Mouse (Mus musculus): ENCODE results near the gene Pgghg.
A peak's percentile ranks its signal among the peaks of the same experiment; 100 is the strongest.

The Pgghg gene

DNA sequence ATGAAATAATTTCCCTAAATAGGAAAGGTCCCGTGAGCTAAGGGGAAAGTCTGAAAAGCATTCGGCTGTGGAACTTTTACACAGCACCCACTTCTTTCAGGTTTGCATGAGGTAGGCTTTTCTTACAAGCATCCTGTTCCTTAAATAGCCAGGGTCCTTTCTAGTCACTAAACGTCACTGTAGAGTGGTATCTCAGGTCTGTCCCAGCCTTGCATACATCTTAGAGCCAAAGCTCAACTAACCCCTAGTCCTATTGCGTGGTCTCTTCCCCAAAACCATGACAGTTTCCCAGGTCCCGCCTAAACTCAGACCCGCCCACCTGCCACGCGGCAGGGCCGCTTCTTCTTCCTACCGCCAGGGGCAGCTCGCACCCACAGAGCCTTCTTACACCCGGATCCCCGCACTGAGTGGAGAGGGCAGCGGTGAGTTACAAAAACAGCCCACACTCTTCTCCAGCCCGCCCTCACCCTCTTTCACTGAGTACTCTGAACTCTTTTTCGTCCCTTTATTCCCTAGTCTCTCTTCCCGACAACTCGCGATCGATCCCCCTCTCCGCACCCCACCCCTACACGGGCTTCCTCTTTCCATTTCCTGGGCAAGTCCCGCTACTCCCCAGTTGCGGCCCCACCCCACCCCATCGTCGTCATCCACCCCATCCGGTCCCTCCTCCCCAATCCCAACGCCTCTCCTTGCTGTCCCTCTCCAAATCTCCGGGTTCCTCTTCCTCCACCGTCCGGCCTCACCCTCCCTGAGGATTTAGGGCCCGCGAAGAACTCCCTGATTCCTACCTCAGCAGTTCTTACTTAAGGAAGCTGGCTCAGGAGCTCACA lies at the start of gene Pgghg:
Pgghg (plus strand) TSS at position 170 of the 830 bp plus-strand sequence.
- DNase-seq (ENCODE audit: low spot score in 2 of 2), result peak; percentile 76 to 88

DNA sequence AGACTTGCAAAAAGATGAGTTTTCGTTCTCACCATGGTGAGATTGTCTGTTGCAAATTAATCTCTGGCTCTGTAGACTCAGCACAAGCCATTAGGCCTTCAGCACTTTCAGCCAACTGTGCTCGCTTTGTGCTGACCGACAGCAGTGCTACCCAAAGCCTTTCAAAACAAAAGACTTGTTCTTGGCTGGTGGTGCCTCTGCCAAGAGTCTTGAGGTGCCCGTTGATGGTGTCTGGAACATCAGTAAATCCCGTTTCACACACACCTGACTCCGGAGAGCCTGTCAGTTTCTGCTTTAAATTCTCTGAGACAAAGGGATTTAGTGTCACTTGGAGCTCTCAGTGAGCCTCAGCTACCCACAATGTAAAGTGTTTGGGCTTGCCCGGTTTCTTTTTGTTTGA lies 47.2 kb upstream of the Pgghg start:
- DNase-seq (ENCODE audit: low spot score in 2 of 2), result no peak

- DNase-seq (ENCODE audit: low spot score in 2 of 2), result no peak
These were observed 46.6 kb upstream of the Pgghg start for GRCm38 (mm10) chr7:140894611-140895010.

- no peak for DNase-seq (ENCODE audit: low spot score in 2 of 2)
These were observed 43.3 kb upstream of the Pgghg start for GRCm38 (mm10) chr7:140897863-140898262.

DNA sequence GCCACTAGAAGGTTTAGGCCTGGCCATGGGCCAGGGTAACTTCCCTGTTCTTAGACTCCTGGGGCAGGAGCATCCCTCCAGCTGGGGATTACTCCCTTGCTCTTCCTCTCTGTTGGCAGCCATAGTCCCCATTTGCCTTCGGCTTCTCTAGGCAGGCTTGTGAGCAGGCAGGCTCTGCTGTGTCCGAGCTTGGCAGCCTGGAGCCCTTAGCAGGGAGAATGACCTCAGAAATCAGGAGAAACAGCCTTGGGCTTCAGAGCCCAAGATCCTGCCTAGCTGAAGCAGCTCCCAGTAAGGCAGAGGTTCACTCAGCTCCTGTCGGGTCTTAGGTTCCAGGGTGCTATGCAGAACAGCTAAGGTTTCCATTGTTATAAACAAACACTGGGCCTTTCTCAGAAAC lies 42.1 kb upstream of the Pgghg start:
- DNase-seq (ENCODE audit: low spot score in 2 of 2), result no peak

DNA sequence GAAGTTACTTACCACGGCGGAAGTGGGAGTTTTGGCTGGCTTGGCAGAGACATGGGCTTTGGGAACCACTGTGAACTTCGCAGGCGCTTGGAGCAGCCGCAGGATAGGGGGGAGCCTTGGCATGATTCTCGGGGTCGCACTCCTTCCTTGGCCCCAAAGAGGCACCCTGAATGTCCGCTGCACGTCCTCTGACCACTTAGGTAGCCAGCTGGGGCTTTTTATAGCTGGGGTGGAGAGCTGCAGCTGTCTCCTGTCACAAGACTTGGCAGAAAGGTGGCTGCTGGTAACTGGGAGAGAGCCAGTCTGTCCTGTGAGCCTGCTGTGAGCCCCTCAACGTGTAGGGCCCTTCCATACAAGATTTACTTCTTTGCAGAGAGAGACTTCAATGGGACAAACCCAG lies 41.0 kb upstream of the Pgghg start, which contains the start of gene Cox8b:
Cox8b (minus strand) TSS at position 227 of the 400 bp plus-strand sequence.
- no peak for DNase-seq (ENCODE audit: low spot score in 2 of 2)

DNA sequence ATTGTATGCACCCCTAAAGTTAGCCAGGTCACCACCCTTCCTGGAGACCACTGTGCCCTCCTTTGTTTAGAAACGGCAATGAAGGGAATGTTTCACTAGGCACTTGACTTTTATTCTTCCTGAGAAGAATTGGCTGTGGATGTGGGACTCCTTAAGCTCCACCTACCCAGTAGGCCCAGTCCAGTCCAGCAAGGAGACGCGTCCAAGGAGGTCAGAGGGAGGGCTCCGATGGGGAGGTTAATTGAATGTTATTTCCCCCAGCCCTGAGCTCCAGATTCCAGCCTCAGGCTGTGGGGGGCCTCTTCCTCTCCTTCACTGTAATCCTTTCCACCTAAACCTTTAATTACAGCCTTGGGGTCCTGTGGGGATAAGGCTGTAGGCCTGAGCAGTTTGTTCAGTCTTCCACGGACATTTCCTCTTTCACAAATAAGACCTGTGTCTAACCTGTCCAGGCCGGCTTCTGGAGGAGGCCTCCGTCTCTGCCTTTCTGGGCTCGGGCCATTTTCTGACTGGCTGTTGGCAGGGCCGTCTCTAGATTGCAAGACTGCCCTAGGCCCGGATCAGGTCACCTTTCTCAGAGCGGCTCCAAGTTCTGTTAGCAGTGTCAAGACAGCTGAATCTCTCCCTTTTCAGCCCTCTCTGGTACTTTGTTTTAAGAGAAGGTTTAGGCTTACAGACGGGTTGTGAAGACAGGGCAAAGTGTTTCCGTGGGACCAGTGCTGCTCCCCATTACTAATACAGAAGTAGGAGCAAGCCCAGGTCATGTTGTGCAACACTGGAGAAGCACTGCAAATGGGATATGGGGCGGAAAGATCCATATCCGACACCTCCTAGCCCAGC lies 38.9 kb upstream of the Pgghg start:
- peak in 1 of 2 experiments; percentile 44 for DNase-seq (ENCODE audit: low spot score in 2 of 2)

DNA sequence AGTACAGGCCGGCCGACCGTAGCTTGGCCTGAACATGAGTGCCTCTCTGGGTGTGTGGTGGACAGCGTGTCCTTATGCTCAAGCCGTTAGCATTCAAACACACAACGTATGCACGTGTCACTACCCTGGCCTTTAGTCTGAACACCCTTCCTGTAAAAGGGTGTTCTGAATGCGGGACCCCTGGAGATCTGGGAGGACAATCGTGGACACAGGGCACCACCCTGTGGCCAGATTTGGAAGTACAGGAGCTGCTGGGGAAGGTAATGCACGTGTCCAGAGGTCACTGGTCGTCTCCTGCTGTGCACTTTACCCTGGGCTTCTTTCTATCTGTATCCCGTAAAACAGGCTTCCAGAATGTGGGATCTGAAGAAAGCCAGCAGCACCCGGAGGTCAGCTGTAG lies 38.0 kb upstream of the Pgghg start:
- DNase-seq (ENCODE audit: low spot score in 2 of 2), result peak; percentile 66 to 76

GRCm38 (mm10) chr7:140905642-140906081 lies 35.5 kb upstream of the Pgghg start:
- DNase-seq (ENCODE audit: low spot score in 2 of 2), result no peak

DNA sequence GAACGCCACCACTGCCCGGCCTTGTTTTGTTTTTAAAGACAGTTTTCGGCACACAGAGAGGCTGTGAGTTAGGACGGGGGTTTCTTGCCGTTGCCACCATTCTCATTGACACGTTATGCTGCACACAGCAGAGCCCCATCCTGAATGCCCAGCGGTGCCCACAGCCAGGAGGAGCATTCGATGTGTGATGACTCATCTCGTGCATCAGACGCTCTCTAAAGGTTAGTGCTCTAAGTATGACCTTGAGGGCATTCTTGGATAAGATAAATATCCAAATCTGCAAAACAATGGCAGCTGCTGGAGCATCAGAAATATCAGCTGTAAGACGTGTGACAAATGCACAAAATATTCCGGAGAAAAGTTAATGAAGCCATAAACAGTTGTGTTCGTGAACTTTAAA lies 34.1 kb upstream of the Pgghg start:
- no peak for DNase-seq (ENCODE audit: low spot score in 2 of 2)

DNA sequence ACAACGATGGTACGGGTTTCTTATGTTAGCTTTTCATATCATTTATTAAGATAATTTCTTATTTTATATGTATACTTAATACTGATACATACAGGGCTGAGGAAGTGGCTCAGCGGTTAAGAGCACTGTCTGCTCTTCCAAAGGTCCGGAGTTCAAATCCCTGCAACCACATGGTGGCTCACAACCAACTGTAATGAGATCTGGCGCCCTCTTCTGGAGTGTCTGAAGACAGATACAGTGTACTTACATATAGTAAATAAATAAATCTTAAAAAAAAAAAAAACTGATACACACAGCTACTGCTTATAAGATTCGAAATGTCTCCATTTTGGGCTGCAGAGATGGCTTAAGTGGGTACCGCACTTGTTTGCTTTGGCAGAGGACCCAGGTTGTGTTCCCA lies 33.5 kb upstream of the Pgghg start:
- DNase-seq (ENCODE audit: low spot score in 2 of 2), result no peak

DNA sequence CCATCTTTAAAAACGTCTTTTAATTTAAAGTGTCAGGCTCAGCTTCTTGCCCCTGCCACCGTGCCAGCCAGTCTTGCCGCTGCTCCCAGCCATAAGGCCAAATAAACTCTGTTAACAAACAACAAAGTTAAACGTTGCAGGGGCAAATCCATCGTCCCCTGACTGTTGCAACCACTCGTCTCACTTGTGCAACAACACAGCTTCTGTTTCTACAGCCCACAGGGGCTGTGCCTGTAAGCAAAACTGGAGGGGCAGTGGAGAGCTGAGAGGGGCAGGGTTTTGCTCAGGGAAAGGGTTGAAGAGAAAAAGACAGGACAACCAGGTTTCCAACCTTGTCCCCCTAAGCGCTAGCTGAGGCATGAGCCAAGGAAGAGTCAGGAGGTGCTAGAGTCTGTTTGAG lies 33.0 kb upstream of the Pgghg start:
- DNase-seq (ENCODE audit: low spot score in 2 of 2), result no peak

DNA sequence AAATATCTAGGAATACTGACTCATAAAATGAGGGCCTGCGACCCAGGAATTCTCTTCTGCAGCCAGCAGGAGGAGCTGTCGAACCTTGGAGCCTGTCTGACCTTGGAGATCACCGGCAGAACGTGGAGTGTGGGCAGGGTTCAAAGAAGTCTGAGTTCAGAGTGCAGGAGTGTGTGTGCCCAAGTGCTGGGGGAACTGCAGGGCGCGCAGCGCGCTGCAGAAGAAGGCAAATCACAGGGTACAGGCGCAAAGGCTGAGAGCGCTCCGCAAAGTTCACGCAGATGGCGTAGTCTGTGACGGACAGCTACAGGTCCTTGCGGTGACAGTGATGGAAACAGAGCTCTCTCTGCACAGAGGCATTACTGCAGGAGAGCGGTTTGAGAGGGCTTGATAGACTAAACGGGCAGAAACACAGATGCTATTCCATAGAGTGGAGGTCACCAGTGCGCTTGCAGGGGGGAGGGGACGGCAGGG lies 32.5 kb upstream of the Pgghg start:
- peak; percentile 69 to 79 for DNase-seq (ENCODE audit: low spot score in 2 of 2)

GRCm38 (mm10) chr7:140912293-140912692 lies 28.9 kb upstream of the Pgghg start:
- DNase-seq (ENCODE audit: low spot score in 2 of 2), result no peak

- no peak for DNase-seq (ENCODE audit: low spot score in 2 of 2)
These were observed 28.2 kb upstream of the Pgghg start for GRCm38 (mm10) chr7:140912846-140913482.

GRCm38 (mm10) chr7:140914031-140914690 lies 27.0 kb upstream of the Pgghg start:
- DNase-seq (ENCODE audit: low spot score in 2 of 2), result no peak

GRCm38 (mm10) chr7:140919911-140920310 lies 21.3 kb upstream of the Pgghg start:
- no peak for DNase-seq (ENCODE audit: low spot score in 2 of 2)

GRCm38 (mm10) chr7:140920418-140921029 lies 20.7 kb upstream of the Pgghg start, which contains the start of gene Nlrp6:
Gene Nlrp6 (plus strand): TSS chr7:140920902.
- no peak for DNase-seq (ENCODE audit: low spot score in 2 of 2)

DNA sequence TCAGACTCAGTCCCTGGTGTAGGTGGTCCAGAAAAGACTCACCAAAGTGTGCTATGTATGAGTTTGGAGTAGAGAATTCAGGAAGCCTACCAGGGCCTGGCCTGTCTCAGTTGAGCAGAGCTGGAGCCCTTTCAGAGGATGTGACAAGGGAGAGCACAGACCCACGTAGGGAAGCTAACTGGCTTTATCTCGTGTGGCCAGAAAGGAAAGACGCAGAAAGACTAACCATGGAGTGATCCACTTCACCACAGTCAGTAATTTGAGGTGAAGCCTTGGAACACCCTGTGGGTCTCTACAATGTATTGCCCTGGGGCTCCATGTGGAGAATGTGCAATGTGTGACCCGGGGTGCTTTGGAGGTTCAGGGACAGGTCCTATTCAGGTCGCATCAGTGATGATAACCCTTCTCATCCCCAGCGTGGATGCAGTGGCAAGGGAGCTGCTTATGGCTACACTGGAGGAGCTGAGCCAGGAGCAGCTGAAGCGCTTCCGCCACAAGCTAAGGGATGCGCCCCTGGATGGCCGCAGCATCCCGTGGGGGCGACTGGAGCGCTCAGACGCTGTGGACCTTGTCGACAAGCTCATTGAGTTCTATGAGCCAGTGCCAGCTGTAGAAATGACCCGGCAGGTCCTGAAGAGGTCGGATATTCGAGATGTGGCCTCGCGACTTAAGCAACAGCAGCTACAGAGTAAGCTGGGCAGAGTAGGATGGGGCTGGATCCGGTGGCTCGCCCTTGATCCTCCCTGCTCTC lies 19.8 kb upstream of the Pgghg start:
- no peak for DNase-seq (ENCODE audit: low spot score in 2 of 2)

DNA sequence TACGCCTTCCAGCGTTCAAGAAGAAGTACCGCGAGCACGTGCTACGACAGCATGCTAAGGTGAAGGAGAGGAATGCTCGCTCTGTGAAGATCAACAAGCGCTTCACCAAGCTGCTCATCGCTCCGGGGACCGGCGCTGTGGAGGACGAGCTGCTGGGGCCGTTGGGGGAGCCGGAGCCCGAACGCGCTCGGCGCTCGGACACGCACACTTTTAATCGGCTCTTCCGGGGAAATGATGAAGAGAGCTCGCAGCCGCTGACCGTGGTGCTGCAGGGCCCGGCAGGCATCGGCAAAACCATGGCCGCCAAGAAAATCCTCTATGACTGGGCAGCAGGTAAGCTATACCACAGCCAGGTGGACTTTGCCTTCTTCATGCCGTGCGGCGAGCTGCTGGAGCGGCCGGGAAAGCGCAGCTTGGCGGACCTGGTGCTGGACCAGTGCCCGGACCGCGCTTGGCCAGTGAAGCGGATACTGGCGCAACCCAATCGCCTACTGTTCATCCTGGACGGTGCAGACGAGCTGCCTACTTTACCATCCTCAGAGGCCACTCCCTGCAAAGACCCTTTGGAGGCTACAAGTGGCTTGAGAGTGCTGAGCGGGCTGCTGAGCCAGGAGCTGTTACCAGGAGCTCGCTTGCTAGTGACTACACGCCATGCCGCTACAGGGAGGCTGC lies 18.7 kb upstream of the Pgghg start:
- peak in 1 of 2 experiments; percentile 49 for DNase-seq (ENCODE audit: low spot score in 2 of 2)
